Mouse (Mus musculus) liver, adult 2 months (tissue): ENCODE measurements around the gene Ube2d1. TPM values are rescaled to one million over a fixed set of nuclear protein-coding genes. Genes with fewer than 3 reads are reported as not detected.
A peak's percentile ranks its signal among the peaks of the same experiment; 100 is the strongest.

ENCODE experiments used
- DNase-seq: peaks from one replicate; pipeline ENCODE4 v3.0.0-alpha.2; 2011; ENCODE audit warnings: low read depth, low spot score; ENCODE audit errors: extremely low read depth
- H3K27ac ChIP-seq: fragments of 200-500 bp; replicated peaks from 2 replicates; pipeline ENCODE4 v1.5.1; 2012; ENCODE audit warnings: low read depth, mild to moderate bottlenecking, control low read depth, inconsistent platforms, low read length; ENCODE audit not compliant: insufficient read depth
- H3K27me3 ChIP-seq: fragments of 200-500 bp; 2 replicates; pipeline ENCODE4 v1.6.1; 2012; ENCODE audit warnings: mild to moderate bottlenecking, moderate library complexity, low read length, inconsistent platforms; ENCODE audit not compliant: control insufficient read depth, insufficient read depth
- H3K36me3 ChIP-seq: fragments of 200-500 bp; 2 replicates; pipeline ENCODE4 v1.6.1; 2012; ENCODE audit warnings: low read length, inconsistent platforms; ENCODE audit not compliant: control insufficient read depth, insufficient read depth
- H3K4me1 ChIP-seq: fragments of 200-500 bp; 2 replicates; pipeline ENCODE4 v1.6.1; 2011; ENCODE audit warnings: low read length; ENCODE audit not compliant: control insufficient read depth, insufficient read depth
- H3K4me3 ChIP-seq: fragments of 200-500 bp; 2 replicates; pipeline ENCODE4 v1.5.1; 2011; ENCODE audit warnings: low read depth, mild to moderate bottlenecking, control low read depth, low read length, moderate library complexity; ENCODE audit not compliant: insufficient read depth
- H3K79me2 ChIP-seq: fragments of 200-500 bp; 2 replicates; pipeline ENCODE4 v1.6.1; 2012; ENCODE audit warnings: inconsistent platforms, mild to moderate bottlenecking, low read length, moderate library complexity; ENCODE audit not compliant: control insufficient read depth, insufficient read depth
- H3K9ac ChIP-seq: fragments of 200-500 bp; 2 replicates; pipeline ENCODE4 v1.6.1; 2012; ENCODE audit warnings: low read depth, mild to moderate bottlenecking, control low read depth, inconsistent platforms, low read length
- CTCF ChIP-seq: fragments of 200-500 bp; IDR thresholded peaks from 2 replicates; pipeline ENCODE4 v1.5.1; 2011; ENCODE audit warnings: low read depth, low read length, control low read depth
- POLR2A ChIP-seq: fragments of 200-500 bp; IDR thresholded peaks from 2 replicates; pipeline ENCODE4 v1.6.1; 2011; ENCODE audit warnings: low read length, control low read depth; ENCODE audit not compliant: insufficient read depth; ENCODE audit errors: extremely low read depth
- WGBS: fragments of 180-500 bp; shearing (Covaris S2); methylation state at CpG from one replicate; pipeline ENCODE4 v1.1.7; 2018; 5-methylcytosine and 5-hydroxymethylcytosine counted together
- polyA plus RNA-seq: library from polyadenylated mRNA; depleted of rRNA; stranded (reverse); fragments of >200 nt; gene quantifications from 2 replicates; pipeline ENCODE4 v1.2.3, GENCODE M21; 2012
- total RNA-seq: library from RNA; depleted of rRNA; stranded (reverse); fragments of >200 nt; gene quantifications from 2 replicates; pipeline ENCODE4 v1.2.3, GENCODE M21; 2014

Ube2d1 gene
- total and polyA plus RNA-seq, 2 experiments: 5.3 to 9.5 TPM

- TF ChIP-seq CTCF (no peak), POLR2A (no peak)
- peak overlapping the region; percentile 3; the same call in 1 of the 2 replicates for H3K27ac ChIP-seq
- no peaks in the 10 kb centered on the region for H3K27me3 ChIP-seq
- DNase-seq: peak; percentile 86
- H3K79me2 ChIP-seq: peaks cover 9% of the 10 kb centered on the region; the same call in 1 of the 2 replicates
- H3K36me3 ChIP-seq: peaks cover 23% of the 10 kb centered on the region
- H3K4me1 ChIP-seq: peaks cover 18% of the 10 kb centered on the region
- H3K9ac ChIP-seq: no peak overlapping the region
- 36% methylated on average over 5 of the region's 5 CpGs for WGBS
- no peak overlapping the region for H3K4me3 ChIP-seq
These were observed 43.8 kb upstream of the Ube2d1 start for GRCm38 (mm10) chr10:71328870-71329269.

- peak; percentile 33 for DNase-seq
- H3K36me3 ChIP-seq: peaks cover 22% of the 10 kb centered on the region
- no peak overlapping the region for H3K4me3 ChIP-seq
- peaks cover 5% of the 10 kb centered on the region; the same call in 1 of the 2 replicates for H3K79me2 ChIP-seq
- H3K27me3 ChIP-seq: no peaks in the 10 kb centered on the region
- no peak overlapping the region for H3K9ac ChIP-seq
- no peak overlapping the region for H3K27ac ChIP-seq
- H3K4me1 ChIP-seq: peaks cover 18% of the 10 kb centered on the region
- no peak for TF ChIP-seq CTCF
- WGBS: 45% methylated on average over 6 of the region's 6 CpGs
These were observed 43.3 kb upstream of the Ube2d1 start for GRCm38 (mm10) chr10:71328382-71328781.

- no peak for DNase-seq
- H3K36me3 ChIP-seq: peaks cover 22% of the 10 kb centered on the region
- no peak overlapping the region for H3K4me3 ChIP-seq
- no peak overlapping the region for H3K9ac ChIP-seq
- peaks cover 10% of the 10 kb centered on the region for H3K4me1 ChIP-seq
- WGBS: 86% methylated on average over 10 of the region's 10 CpGs
- no peak for TF ChIP-seq POLR2A
- no peak for TF ChIP-seq CTCF
- H3K27ac ChIP-seq: no peak overlapping the region
- H3K79me2 ChIP-seq: no peaks in the 10 kb centered on the region
- H3K27me3 ChIP-seq: no peaks in the 10 kb centered on the region
These were observed 42.3 kb upstream of the Ube2d1 start for GRCm38 (mm10) chr10:71327386-71327785.

GRCm38 (mm10) chr10:71326789-71327188, 41.7 kb upstream of the Ube2d1 start:
- DNase-seq: peak; percentile 67
- no peaks in the 10 kb centered on the region for H3K27me3 ChIP-seq
- 4% methylated on average over 7 of the region's 7 CpGs for WGBS
- peaks cover 10% of the 10 kb centered on the region for H3K4me1 ChIP-seq
- H3K36me3 ChIP-seq: peaks cover 20% of the 10 kb centered on the region
- H3K4me3 ChIP-seq: no peak overlapping the region
- peak; percentile 82 for TF ChIP-seq CTCF
- TF ChIP-seq POLR2A: no peak
- H3K9ac ChIP-seq: no peak overlapping the region
- H3K27ac ChIP-seq: no peak overlapping the region
- no peaks in the 10 kb centered on the region for H3K79me2 ChIP-seq

GRCm38 (mm10) chr10:71326123-71326522, 41.1 kb upstream of the Ube2d1 start:
- Histone ChIP-seq H3K9ac (no peak overlapping the region), H3K36me3 (peaks cover 16% of the 10 kb centered on the region), H3K27me3 (no peaks in the 10 kb centered on the region), H3K4me1 (peaks cover 10% of the 10 kb centered on the region), H3K4me3 (no peak overlapping the region), H3K27ac (no peak overlapping the region), H3K79me2 (no peaks in the 10 kb centered on the region)
- TF ChIP-seq CTCF (no peak), POLR2A (no peak)
- DNase-seq: no peak
- WGBS: 72% methylated on average over 7 of the region's 7 CpGs

GRCm38 (mm10) chr10:71323669-71324068, 38.6 kb upstream of the Ube2d1 start:
- Histone ChIP-seq H3K36me3 (no peaks in the 10 kb centered on the region), H3K27me3 (no peaks in the 10 kb centered on the region), H3K4me1 (peaks cover 2% of the 10 kb centered on the region; the same call in 1 of the 2 replicates), H3K9ac (no peak overlapping the region), H3K79me2 (no peaks in the 10 kb centered on the region), H3K4me3 (no peak overlapping the region), H3K27ac (peak overlapping the region; percentile 21)
- TF ChIP-seq CTCF (no peak), POLR2A (no peak)
- 45% methylated on average over 8 of the region's 8 CpGs for WGBS
- DNase-seq: peak; percentile 97

GRCm38 (mm10) chr10:71316497-71316896, 31.4 kb upstream of the Ube2d1 start:
- H3K4me3 ChIP-seq: no peak overlapping the region
- H3K36me3 ChIP-seq: no peaks in the 10 kb centered on the region
- TF ChIP-seq CTCF: no peak
- TF ChIP-seq POLR2A: no peak
- no peaks in the 10 kb centered on the region for H3K27me3 ChIP-seq
- WGBS: 61% methylated on average over 7 of the region's 7 CpGs
- H3K27ac ChIP-seq: no peak overlapping the region
- H3K4me1 ChIP-seq: no peaks in the 10 kb centered on the region
- H3K79me2 ChIP-seq: no peaks in the 10 kb centered on the region
- no peak for DNase-seq
- no peak overlapping the region for H3K9ac ChIP-seq
